Mouse (Mus musculus): Measurements from ENCODE around the gene Zfp865.

GRCm38 (mm10) chr7:5035628-5036027 is 15.5 kb downstream of the Zfp865 start:
- TF ChIP-seq RCOR1 (conservative IDR thresholded peaks at IDR 0.05; ENCODE audit: low read depth, low read length): no peak
- no peak for TF ChIP-seq CTCF (conservative IDR thresholded peaks at IDR 0.05 in 1 of 2, IDR thresholded peaks at IDR 0.05 in 1 of 2; ENCODE audit: low read depth in 2 of 2, low read length in 2 of 2)
- no peak for TF ChIP-seq EP300 (IDR thresholded peaks at IDR 0.05; ENCODE audit: low read length)
- TF ChIP-seq JUN (IDR thresholded peaks at IDR 0.05; ENCODE audit: insufficient read depth, low read depth, low read length): no peak
- TF ChIP-seq ZC3H11A (IDR thresholded peaks at IDR 0.05; ENCODE audit: low read depth, low read length): no peak
- no peak for TF ChIP-seq MEF2A (IDR thresholded peaks at IDR 0.05; ENCODE audit: borderline replicate concordance, low read depth, low read length)
- TF ChIP-seq POLR2A (IDR thresholded peaks at IDR 0.05; ENCODE audit: low read depth, low read length): no peak
- no peak for TF ChIP-seq MAFK (IDR thresholded peaks at IDR 0.05; ENCODE audit: insufficient replicate concordance, low read length)
- TF ChIP-seq MAX (IDR thresholded peaks at IDR 0.05; ENCODE audit: low read length): no peak
